Mouse (Mus musculus) brown adipose tissue, adult 24 weeks (tissue): ENCODE results near the gene Magi1. TPM values are rescaled to one million over a fixed set of nuclear protein-coding genes. Genes with fewer than 3 reads are reported as not detected.

Source experiments
- H3K27ac ChIP-seq: fragments of 200-500 bp; replicated peaks from 2 replicates; pipeline ENCODE4 v1.5.1; 2012; ENCODE audit warnings: low read depth, mild to moderate bottlenecking, low read length
- H3K4me1 ChIP-seq: fragments of 200-500 bp; 2 replicates; pipeline ENCODE4 v1.6.1; 2012; ENCODE audit warnings: low read length, mixed read lengths; ENCODE audit not compliant: control insufficient read depth, insufficient read depth, insufficient read length
- H3K4me3 ChIP-seq: fragments of 200-500 bp; 2 replicates; pipeline ENCODE4 v1.5.1; 2012; ENCODE audit warnings: low read depth, mild to moderate bottlenecking, low read length, moderate library complexity; ENCODE audit not compliant: insufficient read depth
- polyA plus RNA-seq: library from polyadenylated mRNA; stranded (reverse); fragments of >200 nt; gene quantifications from 2 replicates; pipeline ENCODE4 v1.2.4, GENCODE M21; 2012; ENCODE audit not compliant: missing spikeins, insufficient read depth, insufficient read length

The Magi1 gene
- polyA plus RNA-seq, 1 experiment: 4.5 TPM

DNA sequence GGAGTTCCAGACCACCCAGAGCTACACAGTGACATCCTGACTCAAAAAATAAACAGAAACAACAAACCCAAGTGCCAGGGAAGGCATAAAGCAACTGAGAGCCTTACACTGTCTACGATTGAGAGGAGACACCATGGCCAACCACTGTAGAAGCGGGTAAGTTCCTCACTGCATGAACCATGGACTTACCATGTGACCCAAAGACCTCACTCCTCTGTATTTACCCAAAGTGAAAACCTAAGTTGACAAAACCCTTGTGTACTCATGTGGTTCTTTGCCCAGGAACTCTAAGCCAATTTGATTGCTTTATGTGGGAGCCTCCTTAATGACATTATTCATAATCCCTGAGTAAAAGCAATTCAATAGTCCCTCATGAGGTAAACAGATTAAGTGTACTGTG lies 382.3 kb downstream of the Magi1 start:
- Histone ChIP-seq H3K4me3 (no peak overlapping the region), H3K27ac (no peak overlapping the region), H3K4me1 (no peaks in the 10 kb centered on the region; the same call in none of the 2 replicates)

DNA sequence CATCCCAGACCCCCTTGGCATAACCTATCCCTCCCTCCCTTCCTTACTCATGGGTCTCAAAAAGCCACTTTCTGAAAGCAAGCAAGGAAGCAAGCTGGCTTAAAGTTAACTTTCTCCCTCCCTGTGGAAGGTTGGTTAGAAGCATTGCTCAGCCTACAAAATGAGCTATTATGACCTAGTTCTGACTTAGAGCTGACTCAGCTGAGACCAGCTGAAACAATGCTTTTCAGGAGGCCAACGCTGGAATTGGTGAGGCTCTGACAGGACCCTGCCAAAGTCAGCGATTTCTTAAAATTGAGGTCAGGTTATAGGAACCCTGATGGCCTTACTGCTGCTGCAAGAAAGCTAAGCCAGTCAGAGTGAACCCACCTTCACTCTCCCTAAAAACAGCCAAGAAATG lies 386.2 kb downstream of the Magi1 start:
- H3K4me3 ChIP-seq: no peak overlapping the region
- no peak overlapping the region for H3K27ac ChIP-seq
- H3K4me1 ChIP-seq: peaks cover 4% of the 10 kb centered on the region; the same call in 1 of the 2 replicates

DNA sequence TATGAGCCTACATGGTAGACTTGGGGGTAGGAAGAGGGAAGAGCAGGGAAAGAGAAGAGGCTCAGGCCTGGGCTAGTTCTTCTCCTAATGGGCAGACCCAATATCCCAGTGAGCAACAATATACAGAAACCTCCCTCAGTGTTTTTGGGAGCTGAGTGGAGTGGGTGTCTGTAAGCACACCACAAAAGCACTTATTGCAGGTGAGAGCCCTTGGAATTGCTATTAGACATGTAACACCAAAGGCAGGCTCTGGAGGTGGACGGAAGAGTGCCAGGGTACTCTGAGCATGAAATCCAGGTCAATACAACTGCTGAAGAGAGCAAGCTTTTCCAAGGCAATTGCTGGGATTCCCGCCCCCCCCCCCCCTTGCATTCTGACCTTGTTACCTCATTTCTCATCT lies 388.0 kb downstream of the Magi1 start:
- Histone ChIP-seq H3K4me1 (peaks cover 4% of the 10 kb centered on the region), H3K4me3 (no peak overlapping the region), H3K27ac (no peak overlapping the region)

GRCm38 (mm10) chr6:93893956-93894355 lies 389.8 kb downstream of the Magi1 start:
- H3K4me1 ChIP-seq: peaks cover 4% of the 10 kb centered on the region
- no peak overlapping the region for H3K4me3 ChIP-seq
- no peak overlapping the region for H3K27ac ChIP-seq

DNA sequence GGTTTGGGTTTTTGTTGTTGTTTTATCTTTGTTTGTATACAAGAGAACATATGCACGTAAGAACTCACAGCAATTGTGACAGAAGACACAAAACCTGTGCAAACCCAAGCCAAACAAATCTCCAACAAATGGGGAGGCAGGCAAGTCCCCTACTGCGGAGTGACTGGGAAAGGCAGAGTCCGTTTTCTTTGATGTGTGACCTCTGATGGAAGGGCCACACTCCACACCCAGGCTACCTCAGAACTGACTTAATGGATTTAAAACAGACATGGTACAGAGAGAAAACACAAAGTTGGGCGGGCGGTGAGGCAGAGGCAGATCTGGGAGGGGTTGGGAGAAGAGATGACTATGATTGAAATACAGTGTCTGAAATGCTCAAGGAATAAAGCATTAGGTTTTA lies 390.8 kb downstream of the Magi1 start:
- no peak overlapping the region for H3K27ac ChIP-seq
- peaks cover 4% of the 10 kb centered on the region for H3K4me1 ChIP-seq
- no peak overlapping the region for H3K4me3 ChIP-seq

DNA sequence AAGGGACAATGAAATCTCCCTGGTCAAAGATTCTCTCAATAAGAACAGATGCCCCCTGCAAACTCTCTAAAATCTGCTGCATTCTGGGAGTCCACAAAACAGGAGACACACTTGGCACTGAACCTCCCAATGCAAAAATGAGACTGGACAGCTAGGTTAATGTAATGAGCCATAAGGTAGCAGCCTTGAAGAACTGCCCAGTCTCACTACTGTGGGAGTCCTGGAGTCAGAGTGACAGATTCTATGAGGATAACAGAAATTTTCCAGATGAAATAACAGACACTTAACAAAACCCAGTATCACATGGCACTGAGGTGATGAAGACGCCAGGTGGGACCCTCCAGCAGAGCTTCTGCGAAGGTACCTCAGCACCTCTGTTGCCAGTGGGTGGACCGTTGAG lies 393.7 kb downstream of the Magi1 start:
- Histone ChIP-seq H3K27ac (no peak overlapping the region), H3K4me1 (peaks cover 4% of the 10 kb centered on the region), H3K4me3 (no peak overlapping the region)

GRCm38 (mm10) chr6:93877337-93877736 lies 406.4 kb downstream of the Magi1 start:
- Histone ChIP-seq H3K4me3 (no peak overlapping the region), H3K4me1 (peaks cover 2% of the 10 kb centered on the region; the same call in 1 of the 2 replicates), H3K27ac (no peak overlapping the region)

DNA sequence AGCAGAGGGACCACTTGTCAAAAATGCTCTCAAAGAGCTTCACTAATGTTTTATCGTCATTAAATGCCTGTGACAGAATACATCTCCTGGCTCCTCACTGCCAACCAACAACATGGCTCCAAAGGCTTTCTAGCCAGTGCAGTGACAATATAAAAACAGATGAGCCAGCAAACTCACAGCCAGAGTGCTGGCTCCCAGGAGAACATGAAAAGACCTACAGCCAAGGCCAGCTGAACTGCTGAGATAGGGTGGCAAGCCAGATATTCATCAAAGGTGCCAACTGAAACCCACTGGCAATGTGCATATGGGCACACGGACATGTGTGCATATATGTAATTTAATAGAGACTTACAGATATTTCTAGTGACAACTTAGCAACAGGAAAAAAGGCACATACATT lies 408.8 kb downstream of the Magi1 start:
- Histone ChIP-seq H3K4me3 (no peak overlapping the region), H3K4me1 (peaks cover 5% of the 10 kb centered on the region), H3K27ac (no peak overlapping the region)

DNA sequence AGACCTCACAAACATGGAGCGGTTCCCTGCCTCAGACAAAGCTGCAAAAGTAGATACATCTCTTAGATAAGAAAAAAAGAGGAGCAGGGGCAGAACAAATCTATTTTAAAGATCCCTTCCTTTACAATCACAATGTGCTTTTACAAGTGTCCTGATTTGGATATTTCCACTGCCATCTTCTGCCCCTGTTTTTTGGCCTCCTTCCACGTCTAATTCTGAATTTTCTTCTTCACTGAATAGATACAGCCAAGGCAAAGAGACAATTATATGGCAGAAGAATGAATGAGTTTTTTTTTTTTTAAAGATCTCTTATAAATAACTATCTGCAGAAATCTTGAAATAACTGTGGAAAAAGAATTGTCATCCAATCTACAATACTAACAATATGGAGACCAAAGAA lies 409.3 kb downstream of the Magi1 start:
- Histone ChIP-seq H3K4me3 (no peak overlapping the region), H3K4me1 (peaks cover 5% of the 10 kb centered on the region), H3K27ac (no peak overlapping the region)

- Histone ChIP-seq H3K4me1 (peaks cover 5% of the 10 kb centered on the region), H3K4me3 (no peak overlapping the region), H3K27ac (no peak overlapping the region)
These were observed 410.2 kb downstream of the Magi1 start for GRCm38 (mm10) chr6:93873536-93873935.

GRCm38 (mm10) chr6:93871516-93871915 lies 412.2 kb downstream of the Magi1 start:
- peaks cover 5% of the 10 kb centered on the region for H3K4me1 ChIP-seq
- H3K27ac ChIP-seq: no peak overlapping the region
- H3K4me3 ChIP-seq: no peak overlapping the region

DNA sequence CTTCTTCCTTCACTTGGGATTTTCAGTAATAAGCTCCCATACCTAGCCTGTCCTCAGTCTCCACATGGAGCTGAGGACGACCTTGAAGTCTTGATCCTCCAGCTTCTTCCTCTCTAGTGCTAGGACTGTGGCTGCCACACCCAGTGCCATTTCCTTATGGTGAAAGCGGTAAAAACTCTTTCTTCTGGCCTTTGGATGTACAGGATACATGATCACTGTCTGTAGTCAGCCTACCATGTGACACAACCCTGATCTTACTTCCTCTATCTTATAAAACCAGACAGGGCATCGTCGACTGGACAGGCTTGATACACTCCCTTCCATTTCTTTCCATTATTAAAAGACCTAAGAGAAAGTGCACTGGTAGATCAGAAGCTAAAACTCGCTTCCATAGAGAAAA lies 413.7 kb downstream of the Magi1 start:
- Histone ChIP-seq H3K4me3 (no peak overlapping the region), H3K4me1 (peaks cover 5% of the 10 kb centered on the region), H3K27ac (no peak overlapping the region)

GRCm38 (mm10) chr6:93862263-93862662 lies 421.5 kb downstream of the Magi1 start:
- H3K4me1 ChIP-seq: peaks cover 3% of the 10 kb centered on the region; the same call in 1 of the 2 replicates
- H3K4me3 ChIP-seq: no peak overlapping the region
- no peak overlapping the region for H3K27ac ChIP-seq

DNA sequence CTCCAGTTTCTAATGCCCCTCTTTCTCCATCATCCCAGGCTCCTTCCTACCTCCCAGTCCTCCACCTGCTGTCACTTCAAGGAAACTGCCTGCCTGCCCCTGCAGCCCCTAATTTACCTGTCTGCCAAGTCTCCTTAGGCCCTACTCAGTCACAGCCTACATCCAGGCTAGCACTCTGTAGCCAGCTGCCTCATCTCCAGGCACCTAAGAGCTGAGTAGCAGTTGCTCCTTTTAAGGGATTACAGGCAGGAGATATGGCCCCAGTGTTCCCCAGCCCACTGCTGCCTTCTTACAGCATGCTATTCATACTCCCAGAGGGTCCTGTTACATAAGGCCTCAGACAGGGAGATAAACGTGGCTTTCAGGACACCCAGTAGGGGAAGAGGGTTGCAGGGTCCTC lies 426.9 kb downstream of the Magi1 start:
- Histone ChIP-seq H3K4me3 (no peak overlapping the region), H3K27ac (no peak overlapping the region), H3K4me1 (peaks cover 11% of the 10 kb centered on the region; the same call in 1 of the 2 replicates)

GRCm38 (mm10) chr6:93855806-93856641 lies 427.7 kb downstream of the Magi1 start:
- Histone ChIP-seq H3K4me3 (no peak overlapping the region), H3K27ac (no peak overlapping the region), H3K4me1 (peaks cover 10% of the 10 kb centered on the region; the same call in 1 of the 2 replicates)
